Comparison of ENCODE assay signal across 8 mouse cellular contexts in genomic region chr7:45924429-45924816, GRCm38 (mm10). TPM values are rescaled to one million over a fixed set of nuclear protein-coding genes. Genes with fewer than 3 reads are reported as not detected.
DNase-seq lines count a peak whose midpoint lies in the region; ATAC-seq lines count a peak whose summit lies in the region.

No protein-coding gene starts in this region.

- peak overlapping the region; percentile 23 for H3K9ac ChIP-seq in heart, embryonic 11.5 days (ENCODE audit: low read depth, low read length)
- no peak overlapping the region for H3K9ac ChIP-seq in embryonic facial prominence, embryonic 15.5 days
- peak overlapping the region; percentile 60 for H3K9ac ChIP-seq in intestine, embryonic 16.5 days (ENCODE audit: low read depth, low read length)
- peak overlapping the region; percentile 21; the same call in 1 of the 2 replicates for H3K9ac ChIP-seq in lung, embryonic 15.5 days

- 6% methylated on average over 14 of the region's 14 CpGs for WGBS in heart, embryonic 11.5 days (ENCODE audit: insufficient replicate concordance)
- 21% methylated on average over 14 of the region's 14 CpGs for WGBS in embryonic facial prominence, embryonic 15.5 days
- 17% methylated on average over 14 of the region's 14 CpGs for WGBS in intestine, embryonic 16.5 days
- 22% methylated on average over 14 of the region's 14 CpGs for WGBS in lung, embryonic 15.5 days

- H3K27me3 ChIP-seq in heart, embryonic 11.5 days (ENCODE audit: control insufficient read depth, insufficient read depth, low read length), result peaks cover 15% of the 10 kb centered on the region
- H3K27me3 ChIP-seq in embryonic facial prominence, embryonic 15.5 days, result peaks cover 8% of the 10 kb centered on the region
- H3K27me3 ChIP-seq in intestine, embryonic 16.5 days (replicated peaks; ENCODE audit: control insufficient read depth, insufficient read depth, low read length), result no peaks in the 10 kb centered on the region
- H3K27me3 ChIP-seq in lung, embryonic 15.5 days, result peaks cover 11% of the 10 kb centered on the region; the same call in 1 of the 2 replicates

- peak overlapping the region; percentile 49 for H3K4me3 ChIP-seq in heart, embryonic 11.5 days (ENCODE audit: low read depth, low read length)
- peak overlapping the region; percentile 50 for H3K4me3 ChIP-seq in embryonic facial prominence, embryonic 15.5 days (replicated peaks)
- H3K4me3 ChIP-seq in intestine, embryonic 16.5 days (ENCODE audit: low read length), result peak overlapping the region; percentile 53
- H3K4me3 ChIP-seq in lung, embryonic 15.5 days, result peak overlapping the region; percentile 46

- H3K36me3 ChIP-seq in heart, embryonic 11.5 days (ENCODE audit: control insufficient read depth, insufficient read depth, low read length), result no peaks in the 10 kb centered on the region; the same call in 1 of the 2 replicates
- H3K36me3 ChIP-seq in embryonic facial prominence, embryonic 15.5 days, result no peaks in the 10 kb centered on the region
- H3K36me3 ChIP-seq in intestine, embryonic 16.5 days (ENCODE audit: control insufficient read depth, insufficient read depth, low read length), result no peaks in the 10 kb centered on the region
- H3K36me3 ChIP-seq in lung, embryonic 15.5 days, result no peaks in the 10 kb centered on the region

- DNase-seq in heart, adult 8-10 months (ENCODE audit: low spot score), result no peak
- peak; percentile 51 to 77 for DNase-seq in spleen, postnatal 4 days (ENCODE audit: low spot score in 2 of 2)
- DNase-seq in urinary bladder, postnatal 25 days (ENCODE audit: low spot score), result no peak
- no peak for DNase-seq in cerebellum, postnatal 4 days (ENCODE audit: low spot score in 2 of 2)

- H3K27ac ChIP-seq in heart, embryonic 11.5 days (ENCODE audit: low read depth, low read length), result 0 out of 2 replicates have a peak overlapping the region, but pooled peaks have one; percentile 37
- H3K27ac ChIP-seq in embryonic facial prominence, embryonic 15.5 days (replicated peaks), result peak overlapping the region; percentile 98
- peak overlapping the region; percentile 94; the same call in 1 of the 2 replicates for H3K27ac ChIP-seq in intestine, embryonic 16.5 days (ENCODE audit: low read length)
- H3K27ac ChIP-seq in lung, embryonic 15.5 days, result peak overlapping the region; percentile 96; the same call in 1 of the 2 replicates

- H3K4me1 ChIP-seq in heart, embryonic 11.5 days (ENCODE audit: control insufficient read depth, insufficient read depth, low read length), result peaks cover 10% of the 10 kb centered on the region
- H3K4me1 ChIP-seq in embryonic facial prominence, embryonic 15.5 days, result peaks cover 45% of the 10 kb centered on the region
- H3K4me1 ChIP-seq in intestine, embryonic 16.5 days (ENCODE audit: control insufficient read depth, insufficient read depth, low read length), result peaks cover 28% of the 10 kb centered on the region
- H3K4me1 ChIP-seq in lung, embryonic 15.5 days, result peaks cover 37% of the 10 kb centered on the region

- H3K4me2 ChIP-seq in heart, embryonic 11.5 days, result peak overlapping the region; percentile 60
- H3K4me2 ChIP-seq in embryonic facial prominence, embryonic 15.5 days (replicated peaks), result peak overlapping the region; percentile 69
- H3K4me2 ChIP-seq in intestine, embryonic 16.5 days (ENCODE audit: low read depth, low read length), result peak overlapping the region; percentile 66
- peak overlapping the region; percentile 65 for H3K4me2 ChIP-seq in lung, embryonic 15.5 days

- ATAC-seq in heart, embryonic 11.5 days (replicated peaks; ENCODE audit: insufficient number of reproducible peaks, low FRiP score, low TSS enrichment), result no peak
- ATAC-seq in embryonic facial prominence, embryonic 15.5 days (ENCODE audit: insufficient number of reproducible peaks, low FRiP score, low TSS enrichment, low read depth), result no peak
- no peak for ATAC-seq in intestine, embryonic 16.5 days
- ATAC-seq in lung, embryonic 15.5 days (ENCODE audit: borderline replicate concordance, extremely low read depth, low FRiP score, low TSS enrichment), result no peak

- no peaks in the 10 kb centered on the region for H3K9me3 ChIP-seq in heart, embryonic 11.5 days (replicated peaks; ENCODE audit: control insufficient read depth, low read length)
- no peaks in the 10 kb centered on the region for H3K9me3 ChIP-seq in embryonic facial prominence, embryonic 15.5 days (replicated peaks)
- no peaks in the 10 kb centered on the region for H3K9me3 ChIP-seq in intestine, embryonic 16.5 days (ENCODE audit: control insufficient read depth, low read length)
- no peaks in the 10 kb centered on the region for H3K9me3 ChIP-seq in lung, embryonic 15.5 days

RNA-seq across cellular contexts. Expression of gene Ccdc114, which starts 0.6 kb away (rescaled TPM):
- polyA plus RNA-seq in heart, embryonic 11.5 days (2014; fragmentation: Nextera tagmentation; extraction: Ambion mirVana), result 2.0 and 3.4 TPM in 2 replicates
- total RNA-seq in heart, adult 8-10 months (2022), result 1 to 10 TPM in 3 of 4 experiments, under 1 TPM in 1; 0.66 to 1.4 (median 1.2) TPM
- 5.7 and 9.8 TPM in 2 replicates for polyA plus RNA-seq in embryonic facial prominence, embryonic 15.5 days (2015; fragmentation: Nextera tagmentation; extraction: Ambion mirVana)
- 4.0 and 4.3 TPM in 2 replicates for polyA plus RNA-seq in intestine, embryonic 16.5 days (2015; fragmentation: Nextera tagmentation; extraction: Ambion mirVana)
- polyA plus RNA-seq in lung, embryonic 15.5 days (2015; fragmentation: Nextera tagmentation; extraction: Ambion mirVana), result 6.1 and 6.4 TPM in 2 replicates

RNA-seq across cellular contexts. Expression of gene Emp3, which starts 3.2 kb away (rescaled TPM):
- polyA plus RNA-seq in heart, embryonic 11.5 days (2014; fragmentation: Nextera tagmentation; extraction: Ambion mirVana), result 62.4 and 65.3 TPM in 2 replicates
- total RNA-seq in heart, adult 8-10 months (2022), result 10 to 100 TPM; 17.3 to 24.6 (median 22.3) TPM
- polyA plus RNA-seq in embryonic facial prominence, embryonic 15.5 days (2015; fragmentation: Nextera tagmentation; extraction: Ambion mirVana), result 307 and 335 TPM in 2 replicates
- 128 and 147 TPM in 2 replicates for polyA plus RNA-seq in intestine, embryonic 16.5 days (2015; fragmentation: Nextera tagmentation; extraction: Ambion mirVana)
- 170 and 177 TPM in 2 replicates for polyA plus RNA-seq in lung, embryonic 15.5 days (2015; fragmentation: Nextera tagmentation; extraction: Ambion mirVana)

RNA-seq across cellular contexts. Expression of gene Tmem143, which starts 27.7 kb away (rescaled TPM):
- 5.5 and 5.8 TPM in 2 replicates for polyA plus RNA-seq in heart, embryonic 11.5 days (2014; fragmentation: Nextera tagmentation; extraction: Ambion mirVana)
- total RNA-seq in heart, adult 8-10 months (2022), result 100 to 1,000 TPM; 115 to 143 (median 126) TPM
- polyA plus RNA-seq in embryonic facial prominence, embryonic 15.5 days (2015; fragmentation: Nextera tagmentation; extraction: Ambion mirVana), result 4.9 and 5.0 TPM in 2 replicates
- 8.1 TPM in 2 replicates for polyA plus RNA-seq in intestine, embryonic 16.5 days (2015; fragmentation: Nextera tagmentation; extraction: Ambion mirVana)
- 5.5 and 5.6 TPM in 2 replicates for polyA plus RNA-seq in lung, embryonic 15.5 days (2015; fragmentation: Nextera tagmentation; extraction: Ambion mirVana)

RNA-seq across cellular contexts. Expression of gene Syngr4, which starts 27.9 kb away (rescaled TPM):
- 0.54 and 1.3 TPM in 2 replicates for polyA plus RNA-seq in heart, embryonic 11.5 days (2014; fragmentation: Nextera tagmentation; extraction: Ambion mirVana)
- total RNA-seq in heart, adult 8-10 months (2022), result not detected
- polyA plus RNA-seq in embryonic facial prominence, embryonic 15.5 days (2015; fragmentation: Nextera tagmentation; extraction: Ambion mirVana), result 0.40 and 0.77 TPM in 2 replicates
- 0.62 and 0.98 TPM in 2 replicates for polyA plus RNA-seq in intestine, embryonic 16.5 days (2015; fragmentation: Nextera tagmentation; extraction: Ambion mirVana)
- 1.1 and 1.2 TPM in 2 replicates for polyA plus RNA-seq in lung, embryonic 15.5 days (2015; fragmentation: Nextera tagmentation; extraction: Ambion mirVana)

RNA-seq across cellular contexts. Expression of gene Grin2d, which starts 46.2 kb away (rescaled TPM):
- polyA plus RNA-seq in heart, embryonic 11.5 days (2014; fragmentation: Nextera tagmentation; extraction: Ambion mirVana), result 0.11 TPM in 2 replicates
- 1 to 10 TPM; 1.1 to 2.2 (median 1.3) TPM for total RNA-seq in heart, adult 8-10 months (2022)
- 0.67 and 0.79 TPM in 2 replicates for polyA plus RNA-seq in embryonic facial prominence, embryonic 15.5 days (2015; fragmentation: Nextera tagmentation; extraction: Ambion mirVana)
- polyA plus RNA-seq in intestine, embryonic 16.5 days (2015; fragmentation: Nextera tagmentation; extraction: Ambion mirVana), result 0.31 and 0.39 TPM in 2 replicates
- polyA plus RNA-seq in lung, embryonic 15.5 days (2015; fragmentation: Nextera tagmentation; extraction: Ambion mirVana), result 0.50 and 0.57 TPM in 2 replicates

Comparison
In these comparisons a context has a peak if more than half of its experiments do, and no peak if none do; other contexts are left out.
1. H3K27ac ChIP-seq: peak in every context shown above with its lines; median percentile 98 in embryonic facial prominence, embryonic 15.5 days; 96 in lung, embryonic 15.5 days; 94 in intestine, embryonic 16.5 days; 37 in heart, embryonic 11.5 days.
2. DNase-seq: peak in spleen, postnatal 4 days (2 of 2); none in heart, adult 8-10 months (single experiment), urinary bladder, postnatal 25 days (single experiment) and cerebellum, postnatal 4 days (0 of 2).
3. Peak in every context shown above with its lines, with median percentiles within 50 percentile points of each other: H3K4me2 ChIP-seq and H3K4me3 ChIP-seq.